Mouse (Mus musculus) myocyte (in vitro differentiated cells): ENCODE results near the gene Ttc28.

Source experiments
- E2F4 ChIP-seq: IDR thresholded peaks from one replicate; pipeline ENCODE4 v1.6.1; 2011; ENCODE audit warnings: mild to moderate bottlenecking, control low read depth, moderate library complexity; ENCODE audit not compliant: insufficient read depth
- MAX ChIP-seq: IDR thresholded peaks from one replicate; pipeline ENCODE4 v1.6.1; 2011; ENCODE audit warnings: low read depth, mild to moderate bottlenecking, control low read depth
- MYOG ChIP-seq, 3 experiments: IDR thresholded peaks; one replicate each; pipeline ENCODE4 v1.6.1; 2011; ENCODE audit warnings: control low read depth in 2 of 3, low read depth in 2 of 3, mild to moderate bottlenecking in 2 of 3; ENCODE audit not compliant: insufficient read length in 2 of 3, control insufficient read depth in 1 of 3, insufficient read depth in 1 of 3
- POLR2A ChIP-seq: IDR thresholded peaks from one replicate; pipeline ENCODE4 v1.6.1; 2011; ENCODE audit warnings: low read depth, mild to moderate bottlenecking, control low read depth, moderate library complexity; ENCODE audit not compliant: insufficient read length
- POLR2AphosphoS2 ChIP-seq: IDR thresholded peaks from one replicate; pipeline ENCODE4 v1.6.1; 2011; ENCODE audit warnings: low read depth, control low read depth; ENCODE audit not compliant: insufficient read length
- SRF ChIP-seq: IDR thresholded peaks from one replicate; pipeline ENCODE4 v1.6.1; 2011; ENCODE audit warnings: low read depth; ENCODE audit not compliant: control insufficient read depth, insufficient read length
- TCF12 ChIP-seq: IDR thresholded peaks from one replicate; pipeline ENCODE4 v1.6.1; 2011; ENCODE audit warnings: mild to moderate bottlenecking, control low read depth; ENCODE audit not compliant: poor library complexity, insufficient read depth, severe bottlenecking
- USF1 ChIP-seq: IDR thresholded peaks from one replicate; pipeline ENCODE4 v1.6.1; 2011; ENCODE audit warnings: low read depth, mild to moderate bottlenecking, control low read depth, moderate library complexity

DNA sequence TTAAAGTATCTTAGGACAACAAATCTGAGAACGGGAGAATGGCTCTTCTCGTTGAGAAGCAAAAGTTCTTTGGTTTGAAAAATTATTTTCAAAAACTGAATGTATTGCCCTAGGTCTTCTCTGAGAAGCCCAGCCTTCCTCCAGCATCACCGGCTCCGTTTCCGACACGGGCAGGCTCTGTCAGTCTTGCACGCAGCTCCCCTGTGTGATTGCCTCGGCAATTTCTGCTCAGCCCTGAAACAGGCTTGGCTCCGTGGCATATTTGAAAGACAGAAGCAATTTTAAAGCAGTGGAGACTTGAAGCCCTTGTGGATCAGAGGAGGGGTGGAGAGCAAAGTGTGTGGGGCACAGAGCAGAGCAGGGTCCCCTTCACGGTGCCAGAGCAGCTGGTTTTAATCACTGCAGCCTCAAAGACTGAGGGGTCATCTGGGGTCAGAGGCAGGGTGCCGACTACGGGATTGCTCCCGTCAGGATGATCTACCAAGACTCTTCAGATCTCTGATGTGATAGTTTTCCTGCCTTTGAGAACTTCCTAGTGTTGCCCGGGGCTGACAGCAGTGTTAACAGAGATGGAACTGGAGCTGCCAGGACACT lies 363.9 kb downstream of the Ttc28 start:
- TF ChIP-seq POLR2A (no peak), E2F4 (no peak), TCF12 (no peak), MYOG (IDR thresholded peaks at IDR 0.05; ENCODE audit: control insufficient read depth in 1 of 3, insufficient read depth in 1 of 3, insufficient read length in 2 of 3, low read depth in 2 of 3) (no peak), MAX (no peak), USF1 (no peak), POLR2AphosphoS2 (no peak), SRF (no peak)
